Mouse (Mus musculus) CH12.LX (cell line): ENCODE measurements around the gene Mettl22.

ENCODE experiments used
- CTCF ChIP-seq, 2 experiments: IDR thresholded peaks in 1 of 2; conservative IDR thresholded peaks in 1 of 2; 2 replicates each; pipeline ENCODE4 v1.5.1; 2011 to 2012; ENCODE audit warnings: low read depth in 2 of 2, low read length in 2 of 2, improper control_type of control experiment in 1 of 2, inconsistent platforms in 1 of 2, mild to moderate bottlenecking in 1 of 2, moderate library complexity in 1 of 2
- EP300 ChIP-seq: IDR thresholded peaks from 2 replicates; pipeline ENCODE4 v1.6.1; 2011; ENCODE audit warnings: low read length, improper control_type of control experiment
- IRF4 ChIP-seq: IDR thresholded peaks from 2 replicates; pipeline ENCODE4 v1.6.1; 2014; ENCODE audit warnings: low read depth, mild to moderate bottlenecking, inconsistent platforms, low read length, improper control_type of control experiment
- JUN ChIP-seq: IDR thresholded peaks from 2 replicates; pipeline ENCODE4 v1.6.1; 2011; ENCODE audit warnings: low read depth, mild to moderate bottlenecking, low read length, improper control_type of control experiment, moderate library complexity; ENCODE audit not compliant: insufficient read depth
- KAT2A ChIP-seq: IDR thresholded peaks from 2 replicates; pipeline ENCODE4 v1.6.1; 2012; ENCODE audit warnings: low read length, improper control_type of control experiment, inconsistent platforms; ENCODE audit not compliant: insufficient replicate concordance
- NELFE ChIP-seq: IDR thresholded peaks from 2 replicates; pipeline ENCODE4 v1.6.1; 2011; ENCODE audit warnings: low read depth, low read length, improper control_type of control experiment
- POLR2A ChIP-seq: IDR thresholded peaks from 2 replicates; pipeline ENCODE4 v1.6.1; 2011; ENCODE audit warnings: low read depth, mild to moderate bottlenecking, improper control_type of control experiment, low read length
- RCOR1 ChIP-seq: conservative IDR thresholded peaks from 2 replicates; pipeline ENCODE4 v1.6.1; 2012; ENCODE audit warnings: low read depth, mild to moderate bottlenecking, inconsistent platforms, low read length, improper control_type of control experiment
- TBP ChIP-seq: conservative IDR thresholded peaks from 2 replicates; pipeline ENCODE4 v1.6.1; 2011; ENCODE audit warnings: low read depth, low read length, improper control_type of control experiment
- TCF12 ChIP-seq: IDR thresholded peaks from 2 replicates; pipeline ENCODE4 v1.6.1; 2014; ENCODE audit warnings: low read depth, mild to moderate bottlenecking, inconsistent platforms, low read length, improper control_type of control experiment
- UBTF ChIP-seq: IDR thresholded peaks from 2 replicates; pipeline ENCODE4 v1.6.1; 2012; ENCODE audit warnings: low read depth, mild to moderate bottlenecking, inconsistent platforms, low read length, improper control_type of control experiment, moderate library complexity
- USF1 ChIP-seq: IDR thresholded peaks from 2 replicates; pipeline ENCODE4 v1.6.1; 2014; ENCODE audit warnings: low read depth, mild to moderate bottlenecking, inconsistent platforms, low read length, improper control_type of control experiment
- ZNF384 ChIP-seq: IDR thresholded peaks from 2 replicates; pipeline ENCODE4 v1.6.1; 2012; ENCODE audit warnings: low read depth, low read length, improper control_type of control experiment, inconsistent platforms

DNA sequence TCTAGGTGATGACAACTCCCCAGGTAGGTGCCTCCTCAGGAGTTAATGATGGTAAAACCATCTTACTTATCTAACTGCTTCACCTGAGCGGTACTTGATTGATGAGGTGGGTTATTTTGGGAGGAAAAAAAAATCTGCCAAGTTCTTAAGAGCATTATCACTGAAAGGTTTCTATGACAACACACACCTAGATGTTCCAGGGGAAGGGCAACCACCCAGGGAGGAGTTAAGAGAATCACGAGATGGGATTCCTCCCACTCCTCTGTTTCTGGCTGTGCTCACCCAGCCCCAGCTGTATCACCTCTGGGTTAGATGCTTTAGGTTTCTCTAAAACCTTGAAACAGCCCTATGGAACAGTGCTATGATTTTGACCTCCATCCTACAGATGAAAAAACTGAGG lies 26.4 kb downstream of the Mettl22 start:
- TF ChIP-seq RCOR1 (no peak), POLR2A (no peak), IRF4 (no peak), CTCF (conservative IDR thresholded peaks at IDR 0.05 in 1 of 2, IDR thresholded peaks at IDR 0.05 in 1 of 2; ENCODE audit: low read depth in 2 of 2, low read length in 2 of 2) (no peak), EP300 (no peak), TBP (no peak), JUN (no peak), UBTF (no peak), NELFE (no peak), ZNF384 (no peak), TCF12 (no peak), KAT2A (no peak), USF1 (no peak)
